Mouse (Mus musculus) megakaryocyte, embryonic 14.5 days (primary cell): ENCODE data around the gene Izumo4.

Experiments
- FLI1 ChIP-seq: IDR thresholded peaks from 2 replicates; pipeline ENCODE4 v1.6.1; 2012; ENCODE audit warnings: low read length, inconsistent platforms, mixed read lengths
- GATA1 ChIP-seq: IDR thresholded peaks from 3 replicates; pipeline ENCODE4 v1.6.1; 2012; ENCODE audit warnings: mixed read lengths, low read length, inconsistent platforms, borderline replicate concordance

- TF ChIP-seq GATA1 (no peak), FLI1 (no peak)
These were observed 43.7 kb upstream of the Izumo4 start for GRCm38 (mm10) chr10:80658194-80658840.
